ENCODE assay signal across 8 mouse cellular contexts in genomic region chrX:74312540-74313464, GRCm38 (mm10). TPM values are rescaled to one million over a fixed set of nuclear protein-coding genes. Genes with fewer than 3 reads are reported as not detected.
DNase-seq lines count a peak whose midpoint lies in the region; ATAC-seq and TF ChIP-seq lines count a peak whose summit lies in the region.

Gene Fam50a, plus strand, starts transcription at chrX:74313033.

- H3K9ac ChIP-seq in lung, embryonic 15.5 days: peak within 1 kb of the TSS; percentile 80

- peak; percentile 97 for ATAC-seq in lung, embryonic 15.5 days (ENCODE audit: borderline replicate concordance, extremely low read depth, low FRiP score, low TSS enrichment)

- H3K4me1 ChIP-seq in lung, embryonic 15.5 days: peaks cover 8% of the 10 kb centered on the region; the same call in 1 of the 2 replicates
- peaks cover 7% of the 10 kb centered on the region; the same call in 1 of the 2 replicates for H3K4me1 ChIP-seq in olfactory bulb, adult 2 months (ENCODE audit: control insufficient read depth, insufficient read depth, low read length)

- TF ChIP-seq CTCF in olfactory bulb, adult 2 months (IDR thresholded peaks at IDR 0.05; ENCODE audit: insufficient read depth, low read depth, low read length): no peak

- no peaks in the 10 kb centered on the region for H3K9me3 ChIP-seq in lung, embryonic 15.5 days

- WGBS in lung, embryonic 15.5 days: 14% methylated on average over 51 of the region's 59 CpGs
- WGBS in olfactory bulb, adult 2 months: 22% methylated on average over 59 of the region's 59 CpGs

- peak within 1 kb of the TSS; percentile 69 for H3K4me2 ChIP-seq in lung, embryonic 15.5 days

- peak; percentile 53; the same call in 1 of the 2 replicates for TF ChIP-seq POLR2A in olfactory bulb, adult 2 months (IDR thresholded peaks at IDR 0.05; ENCODE audit: insufficient read depth, low read depth, low read length)

- peak within 1 kb of the TSS; percentile 78 for H3K27ac ChIP-seq in lung, embryonic 15.5 days
- peak within 1 kb of the TSS; percentile 92 for H3K27ac ChIP-seq in olfactory bulb, adult 2 months (ENCODE audit: insufficient read depth, low read depth, low read length)

- H3K36me3 ChIP-seq in lung, embryonic 15.5 days: peaks cover 29% of the 10 kb centered on the region

- H3K27me3 ChIP-seq in lung, embryonic 15.5 days: no peaks in the 10 kb centered on the region

- peak; percentile 89 for DNase-seq in MN1 (ENCODE audit: low spot score)
- peak; percentile 77 for DNase-seq in cerebellum, adult 8-10 months
- peak; percentile 75 for DNase-seq in forelimb bud, embryonic 11.5 days (ENCODE audit: low read depth, low spot score)
- DNase-seq in heart, postnatal 4 days: peak; percentile 87
- DNase-seq in layer of hippocampus, adult 9-10 months (ENCODE audit: low spot score): peak; percentile 31
- peak; percentile 80 to 82 for DNase-seq in thymus, adult 18-20 months

- H3K4me3 ChIP-seq in lung, embryonic 15.5 days: peak within 1 kb of the TSS; percentile 68
- peak within 1 kb of the TSS; percentile 92 for H3K4me3 ChIP-seq in olfactory bulb, adult 2 months (ENCODE audit: insufficient read depth, low read depth, low read length)

RNA-seq across cellular contexts. Expression of gene Fam50a, which starts in this region (rescaled TPM):
- 10 to 100 TPM; 38.6 to 39.7 TPM for total RNA-seq in heart, postnatal 4 days (2021)
- polyA plus RNA-seq in lung, embryonic 15.5 days (2015; fragmentation: Nextera tagmentation; extraction: Ambion mirVana): 63.2 and 63.9 TPM in 2 replicates
- 224 TPM in 1 of 2 replicates, not detected in the other for polyA plus RNA-seq in olfactory bulb, adult 2 months (2012; ENCODE audit: insufficient read depth, insufficient read length, low replicate concordance, missing spikeins)

Comparison
In these comparisons a context has a peak if more than half of its experiments do, and no peak if none do; other contexts are left out.
1. Peak in every context shown above with its lines: DNase-seq, ATAC-seq, H3K4me3 ChIP-seq and H3K27ac ChIP-seq.
2. DNase-seq: peak in every context shown above with its lines; median percentile 89 in MN1; 87 in heart, postnatal 4 days; 81 in thymus, adult 18-20 months; 77 in cerebellum, adult 8-10 months; 75 in forelimb bud, embryonic 11.5 days; 31 in layer of hippocampus, adult 9-10 months.